Mouse (Mus musculus) lung, embryonic 15.5 days (tissue): Measurements from ENCODE around the gene Clcn2. TPM values are rescaled to one million over a fixed set of nuclear protein-coding genes. Genes with fewer than 3 reads are reported as not detected.
A peak's percentile ranks its signal among the peaks of the same experiment; 100 is the strongest.
"Not testable (repeated sequence)": the region's sequence is repeated elsewhere in the genome, so short reads cannot be mapped to it uniquely, and the experiment has no call there.

Source experiments
- ATAC-seq: fragments of 200-750 bp; cut with Nextera tagmentation; 2 replicates; pipeline ENCODE4 v1.8.0; 2017; ENCODE audit warnings: moderate number of reproducible peaks, borderline replicate concordance; ENCODE audit not compliant: low FRiP score, low TSS enrichment; ENCODE audit errors: extremely low read depth
- H3K27ac ChIP-seq: fragments of 300-500 bp; sonication (generic); 2 replicates; pipeline ENCODE4 v1.5.1; 2015; ENCODE audit warnings: moderate library complexity, mild to moderate bottlenecking, inconsistent platforms
- H3K27me3 ChIP-seq: fragments of 300-500 bp; sonication (generic); 2 replicates; pipeline ENCODE4 v1.6.1; 2015; ENCODE audit warnings: inconsistent platforms
- H3K36me3 ChIP-seq: fragments of 300-500 bp; sonication (generic); 2 replicates; pipeline ENCODE4 v1.6.1; 2015; ENCODE audit warnings: inconsistent platforms
- H3K4me1 ChIP-seq: fragments of 300-500 bp; sonication (generic); 2 replicates; pipeline ENCODE4 v1.6.1; 2015; ENCODE audit warnings: inconsistent platforms
- H3K4me2 ChIP-seq: fragments of 300-500 bp; sonication (generic); 2 replicates; pipeline ENCODE4 v1.6.1; 2015; ENCODE audit warnings: inconsistent platforms, mild to moderate bottlenecking, moderate library complexity
- H3K4me3 ChIP-seq: fragments of 300-500 bp; sonication (generic); 2 replicates; pipeline ENCODE4 v1.5.1; 2015; ENCODE audit warnings: mild to moderate bottlenecking, inconsistent platforms
- H3K9ac ChIP-seq: fragments of 300-500 bp; sonication (generic); 2 replicates; pipeline ENCODE4 v1.6.1; 2015; ENCODE audit warnings: inconsistent platforms
- H3K9me3 ChIP-seq: fragments of 300-500 bp; sonication (generic); 2 replicates; pipeline ENCODE4 v1.6.1; 2016; ENCODE audit warnings: inconsistent platforms
- WGBS: fragments of 180-500 bp; shearing (Covaris S2); methylation state at CpG from one replicate; pipeline ENCODE4 v1.1.7; 2015; 5-methylcytosine and 5-hydroxymethylcytosine counted together
- polyA plus RNA-seq: library from polyadenylated mRNA; unstranded; fragments of >200 nt; fragmentation: Nextera tagmentation; extraction: Ambion mirVana; gene quantifications from 2 replicates; pipeline ENCODE4 v1.2.1, GENCODE M21; 2015

Clcn2 gene
- polyA plus RNA-seq, 1 experiment from 2014 or later = 8.6 TPM

- Histone ChIP-seq H3K9me3 (no peaks in the 10 kb centered on the region), H3K36me3 (peaks cover 34% of the 10 kb centered on the region), H3K4me2 (peak overlapping the region; percentile 86), H3K9ac (peak overlapping the region; percentile 93), H3K4me1 (peaks cover 37% of the 10 kb centered on the region), H3K27me3 (no peaks in the 10 kb centered on the region), H3K4me3 (peak overlapping the region; percentile 98), H3K27ac (peak overlapping the region; percentile 96)
- peak; percentile 81 for ATAC-seq
- whole genome bisulfite sequencing = under 1% methylated on average over 73 of the region's 78 CpGs
These were observed 44.4 kb downstream of the Clcn2 start for GRCm38 (mm10) chr16:20672965-20673705.

- Histone ChIP-seq H3K27me3 (no peaks in the 10 kb centered on the region), H3K4me2 (peak overlapping the region; percentile 86), H3K4me1 (peaks cover 32% of the 10 kb centered on the region), H3K9me3 (no peaks in the 10 kb centered on the region), H3K9ac (peak overlapping the region; percentile 93), H3K27ac (peak overlapping the region; percentile 96), H3K4me3 (peak overlapping the region; percentile 98), H3K36me3 (peaks cover 27% of the 10 kb centered on the region)
- 0% methylated on average over 38 of the region's 38 CpGs for WGBS
- peak; percentile 94 for ATAC-seq
These were observed 45.0 kb downstream of the Clcn2 start for GRCm38 (mm10) chr16:20672500-20672902.

- H3K4me2 ChIP-seq = peak overlapping the region; percentile 86
- no peak for ATAC-seq
- peak overlapping the region; percentile 98 for H3K4me3 ChIP-seq
- peaks cover 21% of the 10 kb centered on the region for H3K36me3 ChIP-seq
- H3K9ac ChIP-seq = no peak overlapping the region
- H3K4me1 ChIP-seq = peaks cover 26% of the 10 kb centered on the region
- H3K9me3 ChIP-seq = no peaks in the 10 kb centered on the region
- 0 out of 2 replicates have a peak overlapping the region, but pooled peaks have one; percentile 6 for H3K27ac ChIP-seq
- WGBS = 21% methylated on average over 6 of the region's 6 CpGs
- no peaks in the 10 kb centered on the region for H3K27me3 ChIP-seq
These were observed 45.7 kb downstream of the Clcn2 start for GRCm38 (mm10) chr16:20671886-20672285.

GRCm38 (mm10) chr16:20670291-20670690, 47.3 kb downstream of the Clcn2 start:
- no peak for ATAC-seq
- Histone ChIP-seq H3K27ac (no peak overlapping the region), H3K9me3 (no peaks in the 10 kb centered on the region), H3K9ac (no peak overlapping the region), H3K4me2 (no peak overlapping the region), H3K27me3 (no peaks in the 10 kb centered on the region), H3K4me1 (peaks cover 23% of the 10 kb centered on the region), H3K36me3 (peaks cover 6% of the 10 kb centered on the region; the same call in 1 of the 2 replicates), H3K4me3 (no peak overlapping the region)
- 83% methylated on average over 3 of the region's 3 CpGs for WGBS

- not testable (repeated sequence) for H3K4me1 ChIP-seq, ATAC-seq, H3K9me3 ChIP-seq, H3K4me3 ChIP-seq, H3K27ac ChIP-seq, H3K27me3 ChIP-seq, H3K36me3 ChIP-seq, H3K9ac ChIP-seq, H3K4me2 ChIP-seq
- WGBS = 91% methylated on average over 5 of the region's 6 CpGs
These were observed 49.5 kb downstream of the Clcn2 start, which contains the start of gene Eif4g1 for GRCm38 (mm10) chr16:20668013-20668412. Gene Eif4g1 (plus strand): TSS chr16:20668313.

- no peaks in the 10 kb centered on the region for H3K27me3 ChIP-seq
- no peak overlapping the region for H3K27ac ChIP-seq
- ATAC-seq = no peak
- no peak overlapping the region for H3K9ac ChIP-seq
- H3K36me3 ChIP-seq = peaks cover 87% of the 10 kb centered on the region
- peaks cover 6% of the 10 kb centered on the region; the same call in 1 of the 2 replicates for H3K4me1 ChIP-seq
- no peak overlapping the region for H3K4me2 ChIP-seq
- H3K4me3 ChIP-seq = no peak overlapping the region
- H3K9me3 ChIP-seq = no peaks in the 10 kb centered on the region
- WGBS = 84% methylated on average over 4 of the region's 4 CpGs
These were observed 59.9 kb downstream of the Clcn2 start for GRCm38 (mm10) chr16:20657661-20658060.

GRCm38 (mm10) chr16:20653315-20653714, 64.2 kb downstream of the Clcn2 start:
- no peaks in the 10 kb centered on the region for H3K27me3 ChIP-seq
- no peak overlapping the region for H3K27ac ChIP-seq
- no peak overlapping the region for H3K9ac ChIP-seq
- peaks cover 46% of the 10 kb centered on the region for H3K36me3 ChIP-seq
- H3K9me3 ChIP-seq = no peaks in the 10 kb centered on the region
- 0 out of 2 replicates have a peak overlapping the region, but pooled peaks have one; percentile 87 for H3K4me3 ChIP-seq
- WGBS = 40% methylated on average over 2 of the region's 2 CpGs
- ATAC-seq = no peak
- H3K4me2 ChIP-seq = no peak overlapping the region
- peaks cover 15% of the 10 kb centered on the region; the same call in 1 of the 2 replicates for H3K4me1 ChIP-seq

Other genes with a start within 250 kb of the Clcn2 start
- 106 TPM in 2 replicates for gene Eif2b5, start 218.9 kb downstream of the Clcn2 start, polyA plus RNA-seq
- 17.4 and 21.7 TPM in 2 replicates for gene Dvl3, start 200.8 kb downstream of the Clcn2 start, polyA plus RNA-seq
- 615 and 636 TPM in 2 replicates for gene Ap2m1, start 182.3 kb downstream of the Clcn2 start, polyA plus RNA-seq
- 53.0 and 57.9 TPM in 2 replicates for gene Abcf3, start 169.2 kb downstream of the Clcn2 start, polyA plus RNA-seq
- gene Vwa5b2, start 128.3 kb downstream of the Clcn2 start, polyA plus RNA-seq = 0.39 and 0.94 TPM in 2 replicates
- 28.4 and 29.0 TPM in 2 replicates for gene Eef1akmt4, start 106.2 kb downstream of the Clcn2 start, polyA plus RNA-seq
- not detected in 2 replicates for gene Gm49333, start 106.1 kb downstream of the Clcn2 start, polyA plus RNA-seq
- gene Alg3, start 106.0 kb downstream of the Clcn2 start, polyA plus RNA-seq = 32.8 and 34.4 TPM in 2 replicates
- 0.93 and 1.1 TPM in 2 replicates for gene Camk2n2, start 96.5 kb downstream of the Clcn2 start, polyA plus RNA-seq
- 2.4 and 3.2 TPM in 2 replicates for gene Ece2, start 87.9 kb downstream of the Clcn2 start, polyA plus RNA-seq
- gene Psmd2, start 66.1 kb downstream of the Clcn2 start, polyA plus RNA-seq = 331 and 341 TPM in 2 replicates
- gene Eif4g1, start 49.4 kb downstream of the Clcn2 start, polyA plus RNA-seq = 170 and 177 TPM in 2 replicates
- 4.9 and 6.3 TPM in 2 replicates for gene Fam131a, start 24.5 kb downstream of the Clcn2 start, polyA plus RNA-seq
- gene Polr2h, start 81 bp downstream of the Clcn2 start, polyA plus RNA-seq = 86.6 and 101 TPM in 2 replicates
- 3.8 and 4.1 TPM in 2 replicates for gene Chrd, start 15.4 kb upstream of the Clcn2 start, polyA plus RNA-seq
- 0.51 and 0.68 TPM in 2 replicates for gene Thpo, start 16.8 kb upstream of the Clcn2 start, polyA plus RNA-seq